Mouse (Mus musculus) liver, postnatal 0 days (tissue): ENCODE data around the gene Gm32802.
"Not testable (repeated sequence)": the region's sequence is repeated elsewhere in the genome, so short reads cannot be mapped to it uniquely, and the experiment has no call there.

Experiments
- CTCF ChIP-seq: sonication (generic); IDR thresholded peaks from 2 replicates; pipeline ENCODE4 v1.5.1; 2016; ENCODE audit warnings: antibody characterized with exemption, low read depth
- EP300 ChIP-seq: IDR thresholded peaks from 2 replicates; pipeline ENCODE4 v1.6.1; 2016; ENCODE audit warnings: antibody characterized with exemption, low read depth, mild to moderate bottlenecking

- TF ChIP-seq CTCF, EP300: not testable (repeated sequence)
These were observed 24.5 kb downstream of the Gm32802 start for GRCm38 (mm10) chr10:118283016-118283415.
